Mouse (Mus musculus) layer of hippocampus, adult 18-20 months (tissue): ENCODE results near the gene St3gal2. TPM values are rescaled to one million over a fixed set of nuclear protein-coding genes. Genes with fewer than 3 reads are reported as not detected.
"Not testable (repeated sequence)": the region's sequence is repeated elsewhere in the genome, so short reads cannot be mapped to it uniquely, and the experiment has no call there.

ENCODE experiments used
- DNase-seq, 2 experiments: peaks; one replicate each; pipeline ENCODE4 v3.0.0; 2022; ENCODE audit warnings: low spot score in 2 of 2
- total RNA-seq, 2 experiments: library from RNA; stranded (reverse); gene quantifications; 2 replicates each; pipeline ENCODE4 v1.2.3; 2021

St3gal2 gene
- total RNA-seq, 2 experiments from 2014 or later = 101 to 103 TPM

- DNase-seq = no peak
These were observed 7.8 kb upstream of the St3gal2 start for GRCm38 (mm10) chr8:110911576-110912570.

GRCm38 (mm10) chr8:110917415-110917814 lies 2.3 kb upstream of the St3gal2 start:
- no peak for DNase-seq

GRCm38 (mm10) chr8:110918027-110918426 lies 1.7 kb upstream of the St3gal2 start:
- no peak for DNase-seq

GRCm38 (mm10) chr8:110918460-110918859 lies 1.3 kb upstream of the St3gal2 start:
- no peak for DNase-seq

- DNase-seq = no peak
These were observed 480 bp downstream of the St3gal2 start for GRCm38 (mm10) chr8:110920032-110920772.

DNA sequence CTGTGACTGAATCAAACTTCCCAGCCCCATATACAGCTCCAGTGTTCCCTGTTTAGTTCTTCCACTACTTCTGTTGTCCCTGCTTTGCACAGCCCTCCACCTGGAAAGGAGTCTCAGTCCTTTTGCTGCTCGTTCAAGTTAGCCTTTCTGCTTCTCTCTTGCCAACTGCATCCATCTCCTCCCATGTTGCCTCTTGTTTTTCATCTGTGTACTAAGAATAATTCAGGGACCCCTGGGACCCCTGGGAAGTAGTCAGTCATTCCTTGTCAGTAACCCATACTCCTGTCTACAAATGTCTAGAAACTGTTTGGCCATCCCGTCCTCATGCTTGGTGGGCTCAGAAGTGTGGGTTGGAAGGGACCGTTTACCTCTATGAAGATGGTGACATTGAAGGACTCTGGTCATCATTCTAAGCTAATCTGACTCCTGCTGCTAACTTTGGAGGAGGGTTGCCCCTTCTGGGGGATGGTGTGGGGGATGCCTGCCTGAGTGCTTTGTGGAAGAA lies 1.1 kb downstream of the St3gal2 start:
- no peak for DNase-seq

DNA sequence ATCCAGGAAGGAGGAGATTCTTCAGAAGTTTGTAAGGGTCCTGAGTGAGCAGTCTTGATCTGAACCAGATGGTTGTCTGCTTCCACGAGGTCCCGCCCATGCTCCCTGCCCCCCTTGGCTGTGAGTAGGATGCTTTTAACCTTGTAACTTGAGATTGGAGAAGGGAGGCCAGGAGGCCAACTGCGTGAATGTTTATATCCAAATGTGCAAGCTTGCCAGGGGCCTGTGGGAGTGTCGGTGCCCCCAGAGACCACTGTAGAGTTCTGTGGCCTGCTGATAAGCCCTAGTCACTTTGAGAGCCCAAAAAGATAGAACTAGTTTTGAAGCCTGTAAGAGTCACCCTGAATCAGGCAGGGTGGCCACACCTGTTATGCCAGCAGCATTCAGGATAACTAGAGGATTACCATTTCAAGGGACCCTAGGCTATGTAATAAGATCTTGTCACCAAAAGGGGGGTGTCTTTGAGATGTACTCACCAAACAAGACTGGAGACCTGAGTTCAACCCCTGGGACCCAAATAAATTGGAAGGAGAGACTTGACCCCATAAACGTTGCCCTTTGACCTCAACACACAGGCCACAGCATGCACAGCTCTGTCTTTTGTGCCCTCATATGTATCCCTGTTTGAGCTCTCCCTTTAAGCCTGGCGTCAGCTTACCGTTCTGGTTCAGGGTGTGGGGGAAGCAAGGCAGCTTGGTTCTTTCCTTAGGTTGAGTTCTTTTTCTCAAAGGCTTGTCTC lies 1.9 kb downstream of the St3gal2 start:
- DNase-seq = no peak

DNA sequence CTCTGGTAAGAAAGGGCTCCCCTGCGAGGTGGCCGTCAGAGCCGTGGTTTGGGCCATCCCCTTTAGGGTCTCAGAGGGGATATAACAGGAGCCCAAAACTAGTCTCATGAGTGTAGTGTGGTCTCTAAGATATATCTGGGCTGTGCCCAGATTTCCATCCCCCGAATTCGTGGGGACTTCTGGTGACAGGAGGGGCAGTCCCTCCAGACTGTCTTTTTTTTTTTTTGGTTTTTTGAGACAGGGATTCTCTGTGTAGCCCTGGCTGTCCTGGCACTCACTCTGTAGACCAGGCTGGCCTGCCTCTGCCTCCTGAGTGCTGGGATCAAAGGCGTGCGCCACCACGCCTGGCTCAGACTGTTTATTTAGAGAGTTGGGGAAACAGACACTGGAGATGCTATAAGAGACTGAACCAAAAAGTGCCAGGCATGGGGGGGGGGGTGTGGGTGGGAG lies 6.0 kb downstream of the St3gal2 start:
- DNase-seq = no peak

DNA sequence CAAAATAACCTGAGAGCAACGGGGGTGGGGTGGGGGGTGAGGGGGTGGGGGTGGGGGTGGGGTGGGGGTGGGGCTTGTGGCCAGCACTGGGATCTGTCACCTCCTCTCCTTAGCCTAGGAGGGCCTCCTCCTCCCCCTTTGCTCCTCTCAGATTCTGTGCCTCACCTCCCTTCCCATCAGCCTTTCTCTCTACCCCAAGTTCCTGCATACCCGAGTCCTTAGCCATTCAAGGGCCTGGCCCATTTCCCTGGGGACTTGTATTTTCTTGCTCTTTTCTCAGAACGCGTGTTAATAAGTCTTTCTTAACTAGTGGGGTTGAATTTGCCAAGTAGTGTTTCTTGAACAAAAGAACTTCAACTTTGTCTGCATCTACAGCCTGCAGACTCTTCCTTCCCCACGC lies 7.0 kb downstream of the St3gal2 start:
- DNase-seq = no peak

DNA sequence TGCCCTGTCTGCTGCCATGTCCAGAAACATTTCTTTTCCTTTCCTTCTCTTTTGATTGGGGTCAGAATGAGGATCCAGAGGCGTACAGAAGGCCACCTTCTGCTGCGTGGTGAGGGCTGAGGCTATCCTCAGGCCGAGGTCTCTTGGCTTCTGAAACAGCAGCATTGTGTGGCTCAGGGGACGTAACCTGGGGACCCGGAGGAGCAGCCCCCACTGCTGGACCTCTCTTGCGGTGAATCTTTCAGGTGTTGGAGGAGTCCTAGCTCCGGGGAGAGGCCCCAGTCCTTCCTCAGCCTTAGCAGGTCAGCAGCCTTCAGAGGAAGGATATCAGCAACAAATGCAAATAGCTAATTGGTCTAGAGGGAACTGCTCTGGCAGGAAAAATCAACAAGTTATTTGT lies 8.7 kb downstream of the St3gal2 start:
- no peak for DNase-seq

DNA sequence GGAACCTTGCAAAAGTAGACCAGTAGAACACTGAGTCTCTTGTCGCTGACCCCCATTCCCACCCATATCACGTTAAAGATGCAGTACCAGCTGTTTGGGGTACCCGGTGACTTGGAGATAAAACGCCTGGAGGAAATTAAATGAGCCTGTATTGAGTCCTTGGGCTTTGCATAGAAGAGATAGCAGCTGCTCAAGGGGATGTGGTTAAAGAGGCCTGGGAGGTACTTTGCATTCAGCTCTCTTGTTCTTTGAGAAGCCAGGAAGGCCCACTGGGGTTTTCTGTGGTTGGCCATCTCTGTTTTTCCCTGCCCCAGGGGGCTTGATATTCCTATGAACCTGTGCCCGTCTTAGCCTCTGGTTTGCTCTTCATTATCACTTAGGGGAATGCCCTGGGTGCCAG lies 9.3 kb downstream of the St3gal2 start:
- no peak for DNase-seq

DNA sequence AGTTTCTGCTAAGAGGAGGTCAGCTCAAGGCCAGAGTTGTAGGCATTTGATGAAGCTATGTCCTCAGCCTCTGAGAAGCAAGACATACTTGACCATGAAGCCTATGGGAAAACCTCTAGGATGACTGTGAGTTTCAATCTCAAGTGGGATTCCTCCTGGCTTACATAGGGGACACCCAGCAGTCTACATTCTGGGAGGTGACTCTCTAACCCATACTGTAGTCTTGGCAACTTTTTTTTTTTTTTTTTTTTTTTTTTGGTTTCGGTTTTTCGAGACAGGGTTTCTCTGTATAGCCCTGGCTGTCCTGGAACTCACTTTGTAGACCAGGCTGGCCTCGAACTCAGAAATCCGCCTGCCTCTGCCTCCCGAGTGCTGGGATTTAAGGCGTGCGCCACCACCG lies 9.9 kb downstream of the St3gal2 start:
- not testable (repeated sequence) for DNase-seq

GRCm38 (mm10) chr8:110931176-110931939 lies 11.6 kb downstream of the St3gal2 start:
- no peak for DNase-seq

DNA sequence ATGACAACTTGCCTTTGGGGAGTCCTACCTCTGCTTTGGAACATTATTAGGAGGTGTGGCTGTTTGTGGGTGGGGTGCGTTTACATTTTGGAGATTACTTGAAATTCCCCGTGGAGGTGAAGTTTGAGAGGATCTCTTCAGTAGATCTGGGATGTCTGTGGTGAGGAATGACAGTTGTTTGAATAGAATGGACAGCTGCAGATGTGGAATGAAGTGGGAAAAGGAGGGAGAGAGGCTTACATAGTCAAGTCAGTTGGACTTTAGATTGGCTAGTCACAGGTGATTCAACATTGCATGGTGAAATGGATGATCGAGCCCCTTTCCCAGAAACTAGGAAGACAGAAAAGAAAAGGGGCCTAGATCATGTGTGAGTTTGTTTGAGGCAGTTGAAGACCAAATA lies 12.7 kb downstream of the St3gal2 start:
- DNase-seq = no peak

DNA sequence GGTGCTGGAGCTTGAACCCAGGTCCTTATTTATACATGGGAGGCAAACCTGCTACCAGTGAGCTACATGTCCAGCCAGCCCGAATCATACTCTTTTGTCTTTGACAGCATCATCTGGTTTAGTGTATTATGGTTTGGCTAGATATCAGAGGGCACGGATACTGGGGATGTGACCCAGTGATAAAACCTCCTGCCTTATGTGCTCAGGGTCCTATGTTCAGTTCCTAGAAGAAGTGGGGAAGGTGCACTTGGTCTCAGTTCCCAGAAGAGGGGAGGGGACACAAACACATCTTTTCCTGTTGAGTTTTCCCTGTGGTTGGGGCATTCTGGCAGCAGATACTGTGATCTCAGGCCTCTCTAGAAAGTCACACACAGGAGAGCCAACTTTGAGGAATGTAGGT lies 13.6 kb downstream of the St3gal2 start:
- DNase-seq = no peak

DNA sequence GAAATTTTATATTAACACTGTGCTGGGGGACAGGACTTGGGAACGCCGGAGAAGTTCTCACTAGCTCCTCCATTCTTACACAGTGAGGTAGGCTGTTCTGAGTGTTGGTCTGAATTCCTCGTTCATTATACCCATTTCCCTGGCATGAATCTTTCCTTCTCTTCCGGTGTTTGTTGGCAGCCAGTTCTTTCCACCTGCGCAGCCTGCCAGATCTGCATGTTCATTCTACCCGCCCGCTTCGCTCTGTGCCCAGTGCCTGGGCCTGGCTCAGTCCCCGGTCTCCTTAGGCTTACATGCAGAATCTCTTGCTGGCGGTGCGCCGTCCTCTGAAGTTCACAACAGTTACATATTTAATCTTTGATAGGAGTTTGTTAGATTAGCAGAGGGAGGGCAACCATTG lies 16.5 kb downstream of the St3gal2 start:
- peak in 1 of 2 experiments; percentile 52 for DNase-seq

- DNase-seq = peak; percentile 59 to 68
These were observed 19.3 kb downstream of the St3gal2 start for GRCm38 (mm10) chr8:110938882-110939589.

DNA sequence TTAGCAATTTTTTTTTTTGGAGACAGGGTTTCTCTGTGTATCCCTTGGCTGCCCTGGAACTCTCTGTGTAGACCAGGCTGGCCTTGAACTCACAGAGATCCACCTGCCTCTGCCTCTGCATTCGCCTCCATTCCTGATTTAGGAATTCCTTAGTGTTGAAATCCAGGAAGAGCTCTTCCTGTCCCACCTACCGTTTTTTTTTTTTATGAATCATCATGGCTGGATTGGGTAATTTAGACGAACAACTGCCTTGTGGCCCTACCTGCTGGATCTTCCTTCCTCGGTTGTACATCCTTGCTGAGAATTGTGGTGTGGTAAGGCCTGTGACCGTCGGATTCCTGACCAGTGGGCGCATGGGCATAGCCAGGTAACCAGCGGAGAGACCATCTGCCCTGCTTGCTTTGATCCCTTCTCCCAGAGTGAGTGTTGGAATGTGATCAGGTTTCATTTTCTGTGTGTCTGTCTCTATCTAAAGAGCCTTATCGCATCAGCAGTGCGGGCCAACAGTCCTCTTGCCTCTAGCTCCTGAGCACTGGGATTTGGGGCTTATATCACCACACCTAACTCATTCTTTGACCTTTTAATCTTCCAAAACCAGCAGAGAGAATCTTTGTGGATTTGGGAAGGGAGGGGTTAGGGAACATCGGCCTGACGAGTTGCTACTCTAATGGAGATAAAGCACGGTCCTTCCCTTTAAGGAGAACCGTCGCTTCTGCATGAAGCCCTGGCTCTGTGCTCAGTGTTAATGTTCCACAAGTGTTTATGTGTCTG lies 21.1 kb downstream of the St3gal2 start:
- no peak for DNase-seq

- no peak for DNase-seq
These were observed 21.8 kb downstream of the St3gal2 start for GRCm38 (mm10) chr8:110941453-110941948.
